Mouse (Mus musculus) megakaryocyte, embryonic 14.5 days (primary cell): ENCODE results near the gene Dennd5b.

Experiments used
- FLI1 ChIP-seq: IDR thresholded peaks from 2 replicates; pipeline ENCODE4 v1.6.1; 2012; ENCODE audit warnings: low read length, inconsistent platforms, mixed read lengths
- GATA1 ChIP-seq: IDR thresholded peaks from 3 replicates; pipeline ENCODE4 v1.6.1; 2012; ENCODE audit warnings: mixed read lengths, low read length, inconsistent platforms, borderline replicate concordance

GRCm38 (mm10) chr6:148975096-148975495, 126.4 kb downstream of the Dennd5b start:
- no peak for TF ChIP-seq GATA1
- no peak for TF ChIP-seq FLI1
